Mouse (Mus musculus): ENCODE results near the gene Tmem72. TPM values are rescaled to one million over a fixed set of nuclear protein-coding genes. Genes with fewer than 3 reads are reported as not detected.
A peak's percentile ranks its signal among the peaks of the same experiment; 100 is the strongest.

Gene Tmem72
- polyA plus RNA-seq, 1 experiment from 2014 or later, result 0.29 TPM

DNA sequence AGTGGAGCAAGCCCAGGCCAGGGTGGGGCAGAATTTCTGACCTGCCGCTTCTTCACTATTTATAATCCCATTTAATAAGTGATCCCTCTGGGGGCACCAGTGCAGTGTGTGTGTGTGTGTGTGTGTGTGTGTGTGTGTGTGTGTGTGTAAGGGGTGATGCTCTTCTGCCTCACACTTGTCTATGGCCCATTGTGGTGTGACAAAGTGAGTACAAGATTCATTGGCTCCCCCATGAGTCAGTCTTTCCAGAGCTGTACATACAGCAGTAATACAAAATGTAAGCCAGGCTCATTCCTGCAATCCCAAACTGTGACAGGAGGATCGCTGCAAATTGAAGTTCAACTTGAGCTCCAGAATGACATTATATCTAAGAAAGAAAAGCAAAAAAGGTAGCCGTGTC lies 51.9 kb downstream of the Tmem72 start:
- no peak overlapping the region for H3K4me3 ChIP-seq
- WGBS, result 79% methylated on average over 3 of the region's 3 CpGs
- no peak for ATAC-seq (ENCODE audit: low read depth)

DNA sequence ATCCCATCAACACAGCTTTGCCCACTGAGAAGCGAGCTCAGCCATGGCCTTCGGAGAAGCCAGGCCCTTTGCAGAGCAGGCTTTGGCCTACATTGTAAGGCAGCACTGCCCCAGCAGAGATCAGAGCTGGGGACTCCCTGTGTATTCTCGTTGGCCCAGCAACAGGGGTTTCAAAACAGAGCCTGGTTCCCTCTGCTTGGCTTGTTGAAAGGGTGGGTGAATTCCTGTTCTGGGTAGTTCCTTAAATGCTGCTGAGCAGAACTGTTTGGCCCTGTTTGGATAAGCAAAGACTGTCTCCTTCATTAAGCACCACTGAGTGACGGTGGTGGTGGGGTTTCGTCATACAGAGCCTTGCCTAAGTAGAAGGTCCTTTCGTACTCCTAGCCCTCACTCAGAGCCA lies 52.7 kb downstream of the Tmem72 start:
- H3K9ac ChIP-seq, result no peak overlapping the region
- no peak for ATAC-seq (ENCODE audit: low read depth)
- H3K4me3 ChIP-seq, result no peak overlapping the region
- H3K4me2 ChIP-seq, result no peak overlapping the region
- H3K9me3 ChIP-seq, result no peaks in the 10 kb centered on the region
- no peak overlapping the region for H3K27ac ChIP-seq (replicated peaks)
- H3K27me3 ChIP-seq, result no peaks in the 10 kb centered on the region
- 80% methylated on average over 6 of the region's 6 CpGs for WGBS
- H3K36me3 ChIP-seq, result no peaks in the 10 kb centered on the region
- H3K4me1 ChIP-seq (replicated peaks), result peaks cover 29% of the 10 kb centered on the region

More for the DNA sequence above, 51.9 kb downstream of the Tmem72 start:
- Histone ChIP-seq H3K4me1 (replicated peaks) (peaks cover 36% of the 10 kb centered on the region), H3K27me3 (no peaks in the 10 kb centered on the region), H3K9ac (no peak overlapping the region), H3K36me3 (no peaks in the 10 kb centered on the region), H3K4me2 (no peak overlapping the region), H3K9me3 (no peaks in the 10 kb centered on the region), H3K27ac (replicated peaks) (no peak overlapping the region)

DNA sequence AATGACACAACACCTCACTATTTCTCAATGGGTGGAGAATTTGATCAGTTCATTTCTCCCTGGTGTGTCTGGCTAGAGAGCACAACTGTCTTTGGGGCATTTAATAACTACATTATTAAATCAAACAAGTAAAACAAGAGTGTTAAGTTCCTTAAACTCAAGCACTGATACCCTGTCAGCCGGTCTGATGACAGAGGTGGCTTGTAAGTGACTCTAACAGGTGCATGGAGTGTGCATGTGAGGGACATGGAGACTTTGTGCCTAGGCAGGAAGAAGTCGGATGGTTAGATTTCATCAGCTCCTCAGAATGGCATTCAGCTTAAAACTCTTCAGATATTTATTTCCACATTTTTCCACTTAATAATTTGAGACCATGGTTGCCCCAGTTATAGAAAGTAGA lies 53.3 kb downstream of the Tmem72 start:
- WGBS, result 89% methylated on average over 2 of the region's 2 CpGs
- no peak for ATAC-seq (ENCODE audit: low read depth)
- Histone ChIP-seq H3K9me3 (no peaks in the 10 kb centered on the region), H3K27me3 (no peaks in the 10 kb centered on the region), H3K36me3 (no peaks in the 10 kb centered on the region), H3K4me1 (replicated peaks) (peaks cover 27% of the 10 kb centered on the region), H3K4me2 (no peak overlapping the region), H3K27ac (replicated peaks) (no peak overlapping the region), H3K4me3 (no peak overlapping the region), H3K9ac (no peak overlapping the region)

DNA sequence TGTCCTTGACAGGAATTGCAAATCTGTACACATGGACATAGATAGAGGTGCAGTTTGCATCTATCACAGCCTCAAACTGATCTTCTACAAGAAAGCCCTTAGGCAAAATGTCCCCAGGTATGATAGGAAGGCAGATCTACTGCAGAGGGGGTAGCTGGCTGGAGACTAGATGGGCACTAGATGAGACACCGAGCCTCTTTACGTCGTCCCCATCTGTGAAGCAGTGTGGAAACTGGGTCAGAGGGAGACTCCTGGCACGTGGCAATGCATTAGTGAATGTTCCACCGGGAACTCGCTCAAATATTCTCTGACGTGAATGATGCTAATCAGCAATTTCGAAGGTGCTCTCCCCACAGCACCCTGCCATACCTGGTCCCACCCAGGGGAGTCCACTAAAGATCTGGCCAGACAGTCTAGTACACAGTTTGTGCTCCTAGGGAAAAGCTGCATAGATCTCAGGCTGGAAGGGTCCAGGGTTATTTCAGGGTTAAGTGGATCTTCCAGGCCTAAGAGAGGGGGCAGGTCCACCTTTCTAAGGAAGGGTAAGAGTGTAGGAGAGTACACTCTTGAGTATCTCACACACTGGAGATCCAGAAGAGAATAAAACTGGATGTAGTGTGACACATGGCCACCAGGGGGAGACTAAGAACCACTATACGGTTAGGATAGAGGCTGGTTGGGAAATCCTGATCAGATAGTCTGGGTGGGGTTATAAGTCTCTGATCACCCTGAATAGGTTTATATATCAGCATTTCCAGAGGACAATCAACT lies 62.8 kb downstream of the Tmem72 start:
- Histone ChIP-seq H3K36me3 (no peaks in the 10 kb centered on the region), H3K27me3 (no peaks in the 10 kb centered on the region), H3K9ac (no peak overlapping the region), H3K4me1 (replicated peaks) (peaks cover 10% of the 10 kb centered on the region), H3K9me3 (no peaks in the 10 kb centered on the region), H3K4me2 (no peak overlapping the region), H3K4me3 (no peak overlapping the region), H3K27ac (replicated peaks) (no peak overlapping the region)
- WGBS, result 60% methylated on average over 9 of the region's 9 CpGs
- peak; percentile 83 for ATAC-seq (ENCODE audit: low read depth)

DNA sequence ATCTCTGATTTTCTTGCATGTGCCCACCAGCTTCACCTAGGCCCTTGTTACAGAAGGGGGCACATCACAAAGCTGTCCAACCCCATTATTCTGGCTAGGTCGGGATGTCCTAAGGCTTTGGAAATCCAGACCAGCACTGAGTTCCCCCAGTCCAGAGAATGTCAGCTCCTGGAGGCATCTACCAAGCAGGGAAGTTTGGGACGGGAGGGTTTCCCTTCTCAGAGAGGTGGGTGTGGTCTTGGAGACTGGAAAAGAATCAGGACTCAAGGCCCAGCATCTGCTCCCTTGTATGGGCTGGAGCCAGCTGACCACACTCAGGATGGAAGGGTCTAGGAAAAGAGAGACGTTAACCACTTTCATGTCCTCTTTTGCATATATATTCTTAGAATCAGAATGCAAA lies 63.5 kb downstream of the Tmem72 start:
- no peaks in the 10 kb centered on the region for H3K9me3 ChIP-seq
- no peak for ATAC-seq (ENCODE audit: low read depth)
- peaks cover 10% of the 10 kb centered on the region for H3K4me1 ChIP-seq (replicated peaks)
- H3K36me3 ChIP-seq, result no peaks in the 10 kb centered on the region
- no peak overlapping the region for H3K27ac ChIP-seq (replicated peaks)
- no peak overlapping the region for H3K4me3 ChIP-seq
- H3K9ac ChIP-seq, result no peak overlapping the region
- 75% methylated on average over 3 of the region's 3 CpGs for WGBS
- no peaks in the 10 kb centered on the region for H3K27me3 ChIP-seq
- no peak overlapping the region for H3K4me2 ChIP-seq

DNA sequence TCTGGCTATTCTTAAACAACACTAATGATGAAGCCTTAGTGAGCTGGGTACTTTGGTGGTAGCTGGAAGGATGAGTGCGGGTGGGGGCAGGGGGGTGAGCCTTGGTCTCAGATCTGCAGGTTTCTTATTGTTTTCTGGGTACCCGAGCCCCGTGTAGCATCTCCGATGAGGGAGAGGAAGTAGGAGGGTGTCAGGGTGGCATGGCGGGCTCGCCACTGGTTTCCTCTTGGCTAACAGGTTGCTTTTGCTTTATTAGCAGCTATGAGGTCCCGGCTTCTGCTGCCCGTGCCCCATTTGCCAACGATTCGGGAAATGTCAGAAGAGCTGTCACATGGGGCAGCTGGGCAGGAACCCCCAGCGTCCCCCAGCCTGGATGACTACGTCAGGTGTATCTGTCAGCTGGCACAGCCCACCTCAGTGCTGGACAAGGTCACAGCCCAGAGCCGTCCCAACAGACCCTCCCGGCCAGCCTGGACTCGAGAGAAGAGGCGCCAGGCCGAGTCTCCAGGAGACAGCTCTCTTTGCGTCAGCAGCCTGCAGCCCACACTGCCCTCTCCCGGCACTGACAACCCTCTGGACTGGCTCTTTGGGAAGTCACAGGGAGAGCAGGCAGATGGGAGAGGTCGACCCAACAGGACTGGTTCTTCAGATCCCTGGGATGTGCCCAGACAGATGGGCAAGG lies 65.1 kb downstream of the Tmem72 start:
- Histone ChIP-seq H3K36me3 (no peaks in the 10 kb centered on the region), H3K27me3 (no peaks in the 10 kb centered on the region), H3K9me3 (no peaks in the 10 kb centered on the region), H3K27ac (replicated peaks) (no peak overlapping the region), H3K4me1 (replicated peaks) (peaks cover 10% of the 10 kb centered on the region), H3K9ac (no peak overlapping the region), H3K4me2 (0 out of 2 replicates have a peak overlapping the region, but pooled peaks have one; percentile 1), H3K4me3 (no peak overlapping the region)
- ATAC-seq (ENCODE audit: low read depth), result no peak
- 82% methylated on average over 20 of the region's 20 CpGs for WGBS

DNA sequence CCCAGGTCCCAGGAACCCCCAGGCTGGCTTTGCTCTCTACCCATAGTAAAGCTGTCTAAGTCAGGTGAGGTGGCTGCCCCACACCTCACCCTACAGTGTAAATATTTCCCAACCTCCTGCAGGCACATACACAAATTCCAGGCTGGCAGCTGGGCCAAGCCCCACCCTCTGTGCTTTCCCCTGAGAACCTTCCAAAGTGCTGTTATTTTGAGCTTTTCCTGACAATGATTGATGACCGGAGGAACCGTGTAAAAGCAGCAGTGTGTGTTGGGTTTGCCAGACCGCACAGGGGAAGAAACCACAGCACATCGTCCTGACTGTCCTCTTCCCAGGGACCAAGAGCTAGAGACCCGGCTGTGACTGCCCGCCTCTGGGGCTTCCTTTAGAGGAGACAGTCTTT lies 66.3 kb downstream of the Tmem72 start, which contains the start of gene Depp1:
Gene Depp1 (plus strand): TSS at position 204 of the 400 bp plus-strand sequence.
- no peak; the same call in 1 of the 2 replicates for ATAC-seq (ENCODE audit: low read depth)
- H3K4me2 ChIP-seq, result 0 out of 2 replicates have a peak within 1 kb of the TSS, but pooled peaks have one; percentile 1
- H3K27ac ChIP-seq (replicated peaks), result no peak within 1 kb of the TSS

DNA sequence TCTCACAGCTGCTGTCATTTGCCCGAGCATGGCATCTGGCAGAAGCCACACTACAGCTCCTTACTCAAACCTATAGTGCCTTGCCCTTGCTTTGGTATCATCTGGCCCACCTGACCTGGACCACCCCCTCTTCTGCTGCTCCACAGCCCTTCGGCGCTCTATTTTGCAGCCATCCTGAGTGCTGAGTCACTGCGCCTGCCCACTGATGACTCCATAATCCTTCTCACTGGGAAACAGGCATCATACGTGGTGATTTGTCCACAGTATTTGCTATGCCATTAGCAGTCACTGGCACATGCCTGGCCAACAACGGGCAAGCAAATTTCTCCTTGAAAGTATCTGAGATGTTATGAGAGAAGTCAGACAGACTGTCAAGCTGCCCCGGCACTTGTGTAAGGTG lies 66.9 kb downstream of the Tmem72 start:
- H3K27me3 ChIP-seq, result no peaks in the 10 kb centered on the region
- H3K4me1 ChIP-seq (replicated peaks), result peaks cover 10% of the 10 kb centered on the region
- H3K9ac ChIP-seq, result no peak overlapping the region
- no peak for ATAC-seq (ENCODE audit: low read depth)
- no peak overlapping the region for H3K4me2 ChIP-seq
- no peak overlapping the region for H3K27ac ChIP-seq (replicated peaks)
- H3K4me3 ChIP-seq, result no peak overlapping the region
- H3K9me3 ChIP-seq, result no peaks in the 10 kb centered on the region
- 87% methylated on average over 7 of the region's 7 CpGs for WGBS
- no peaks in the 10 kb centered on the region for H3K36me3 ChIP-seq

More for the DNA sequence above, 66.3 kb downstream of the Tmem72 start, which contains the start of gene Depp1:
- Histone ChIP-seq H3K9me3 (no peaks in the 10 kb centered on the region), H3K4me1 (replicated peaks) (peaks cover 10% of the 10 kb centered on the region), H3K9ac (0 out of 2 replicates have a peak within 1 kb of the TSS, but pooled peaks have one; percentile 22), H3K4me3 (no peak within 1 kb of the TSS), H3K36me3 (no peaks in the 10 kb centered on the region), H3K27me3 (no peaks in the 10 kb centered on the region)
- 41% methylated on average over 6 of the region's 6 CpGs for WGBS

DNA sequence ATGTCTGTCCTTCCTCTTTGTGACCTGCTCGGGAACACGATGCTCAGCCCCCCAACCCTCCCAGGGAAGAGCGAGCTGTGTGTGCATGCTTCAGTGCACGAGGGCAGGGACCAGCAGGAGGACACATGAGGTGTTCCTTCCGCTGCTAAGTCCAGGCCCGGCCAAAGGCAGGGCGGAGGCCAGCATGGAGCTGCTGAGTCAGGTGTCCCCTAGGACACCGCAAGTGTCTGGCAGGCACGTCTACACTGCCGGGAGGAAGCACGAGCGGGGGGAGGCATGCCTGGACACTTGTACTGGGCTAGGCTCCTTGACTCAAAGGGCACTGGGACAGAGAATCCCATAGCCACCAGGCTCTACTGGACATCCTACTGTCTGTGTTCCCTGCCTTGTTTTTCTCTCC lies 69.0 kb downstream of the Tmem72 start:
- no peak overlapping the region for H3K4me3 ChIP-seq
- no peaks in the 10 kb centered on the region for H3K27me3 ChIP-seq
- H3K4me2 ChIP-seq, result no peak overlapping the region
- H3K4me1 ChIP-seq (replicated peaks), result peaks cover 10% of the 10 kb centered on the region
- no peak overlapping the region for H3K27ac ChIP-seq (replicated peaks)
- ATAC-seq (ENCODE audit: low read depth), result no peak
- H3K9me3 ChIP-seq, result no peaks in the 10 kb centered on the region
- H3K9ac ChIP-seq, result no peak overlapping the region
- 76% methylated on average over 12 of the region's 12 CpGs for WGBS
- peaks cover 2% of the 10 kb centered on the region; the same call in 1 of the 2 replicates for H3K36me3 ChIP-seq

DNA sequence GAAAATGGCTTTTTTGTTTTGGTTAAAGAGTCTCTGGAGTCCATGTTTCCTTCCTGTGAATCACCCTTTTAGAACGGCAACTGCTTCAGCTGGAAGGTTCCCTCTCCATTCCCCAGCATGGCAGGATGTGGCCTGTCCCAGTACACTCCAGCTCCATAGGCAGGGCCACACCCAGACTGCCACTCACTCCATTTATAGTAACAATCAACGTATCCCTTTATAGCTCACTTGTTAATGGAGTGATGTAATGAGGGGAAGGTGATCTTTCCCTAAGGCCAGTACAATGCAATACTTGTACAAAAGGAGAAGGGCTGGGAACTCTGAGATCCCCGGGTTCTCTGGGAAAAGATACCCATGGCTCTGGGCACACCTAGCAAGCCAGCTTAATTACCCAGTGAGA lies 72.4 kb downstream of the Tmem72 start:
- H3K9me3 ChIP-seq, result no peaks in the 10 kb centered on the region
- no peaks in the 10 kb centered on the region for H3K27me3 ChIP-seq
- no peak overlapping the region for H3K4me3 ChIP-seq
- peaks cover 12% of the 10 kb centered on the region; the same call in 1 of the 2 replicates for H3K36me3 ChIP-seq
- no peak overlapping the region for H3K9ac ChIP-seq
- ATAC-seq (ENCODE audit: low read depth), result no peak
- H3K4me1 ChIP-seq (replicated peaks), result no peaks in the 10 kb centered on the region
- WGBS, result 61% methylated on average over 3 of the region's 3 CpGs
- H3K27ac ChIP-seq (replicated peaks), result no peak overlapping the region
- H3K4me2 ChIP-seq, result no peak overlapping the region

DNA sequence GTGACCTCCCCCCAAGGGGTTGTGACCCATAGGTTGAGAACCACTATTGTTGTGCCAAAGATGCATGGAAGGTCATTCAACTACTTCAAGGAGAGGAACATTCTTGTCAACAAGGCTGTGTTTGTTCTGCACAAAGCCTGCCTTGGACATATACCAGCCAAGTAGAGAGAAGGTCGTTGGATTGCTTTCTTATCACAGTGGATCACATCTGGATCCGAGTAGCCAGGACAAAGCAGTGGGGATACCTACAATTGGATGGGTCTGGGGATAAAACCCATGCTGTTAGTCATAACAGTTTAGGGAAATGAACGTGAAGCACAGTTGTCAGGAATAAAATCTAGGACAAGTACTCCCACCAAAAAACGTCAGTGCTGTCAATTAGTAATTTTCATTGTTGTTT lies 72.8 kb downstream of the Tmem72 start:
- peaks cover 12% of the 10 kb centered on the region; the same call in 1 of the 2 replicates for H3K36me3 ChIP-seq
- no peak overlapping the region for H3K9ac ChIP-seq
- H3K27ac ChIP-seq (replicated peaks), result no peak overlapping the region
- H3K4me1 ChIP-seq (replicated peaks), result no peaks in the 10 kb centered on the region
- no peaks in the 10 kb centered on the region for H3K27me3 ChIP-seq
- no peak for ATAC-seq (ENCODE audit: low read depth)
- no peaks in the 10 kb centered on the region for H3K9me3 ChIP-seq
- 65% methylated on average over 4 of the region's 4 CpGs for WGBS
- no peak overlapping the region for H3K4me2 ChIP-seq
- H3K4me3 ChIP-seq, result no peak overlapping the region

DNA sequence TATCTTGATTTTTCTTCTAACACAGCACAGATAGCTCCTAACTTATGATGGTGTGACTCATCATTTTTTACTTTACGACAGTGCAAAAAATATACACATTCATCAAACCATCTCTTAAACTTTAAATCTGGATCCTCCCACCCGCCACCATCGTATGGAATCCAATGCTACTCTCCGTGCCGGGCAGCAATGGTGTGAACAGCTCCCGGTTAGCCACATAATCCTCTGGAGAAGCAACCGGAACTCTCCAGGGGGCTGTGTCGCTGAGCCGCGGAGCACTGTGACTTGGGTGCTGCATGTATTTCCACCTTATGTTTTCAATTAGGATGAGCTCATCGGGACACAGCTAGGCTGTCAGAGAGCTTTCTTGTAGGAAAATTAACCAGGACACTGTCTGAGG lies 73.8 kb downstream of the Tmem72 start:
- peaks cover 12% of the 10 kb centered on the region; the same call in 1 of the 2 replicates for H3K36me3 ChIP-seq
- 88% methylated on average over 11 of the region's 11 CpGs for WGBS
- H3K27me3 ChIP-seq, result no peaks in the 10 kb centered on the region
- H3K4me1 ChIP-seq (replicated peaks), result no peaks in the 10 kb centered on the region
- H3K4me3 ChIP-seq, result no peak overlapping the region
- H3K9ac ChIP-seq, result no peak overlapping the region
- H3K27ac ChIP-seq (replicated peaks), result no peak overlapping the region
- no peak overlapping the region for H3K4me2 ChIP-seq
- H3K9me3 ChIP-seq, result no peaks in the 10 kb centered on the region
- no peak for ATAC-seq (ENCODE audit: low read depth)

Data from neural tube, embryonic 13.5 days (tissue).